Mouse (Mus musculus): ENCODE data around the gene Mblac2. TPM values are rescaled to one million over a fixed set of nuclear protein-coding genes. Genes with fewer than 3 reads are reported as not detected.
"Not testable (repeated sequence)": the region's sequence is repeated elsewhere in the genome, so short reads cannot be mapped to it uniquely, and the experiment has no call there.

The Mblac2 gene
- polyA plus RNA-seq, 1 experiment: 3.8 TPM

GRCm38 (mm10) chr13:81703621-81704020 lies 7.5 kb upstream of the Mblac2 start:
- H3K27me3 ChIP-seq (ENCODE audit: control insufficient read depth, insufficient read depth, low read length): no peaks in the 10 kb centered on the region
- H3K36me3 ChIP-seq (ENCODE audit: control insufficient read depth, insufficient read depth, low read length): no peaks in the 10 kb centered on the region
- H3K4me1 ChIP-seq (replicated peaks; ENCODE audit: control insufficient read depth, insufficient read depth, low read length): no peaks in the 10 kb centered on the region
- no peak overlapping the region for H3K4me3 ChIP-seq (ENCODE audit: control insufficient read depth, insufficient read depth, low read length)
- WGBS: 95% methylated on average over 9 of the region's 9 CpGs
- no peak for DNase-seq
- no peak overlapping the region for H3K27ac ChIP-seq (ENCODE audit: control insufficient read depth, insufficient read depth, low read length)
- no peak for TF ChIP-seq POLR2A (IDR thresholded peaks at IDR 0.05; ENCODE audit: control insufficient read depth, extremely low read depth, insufficient read depth, low read length, poor library complexity)
- TF ChIP-seq CTCF (IDR thresholded peaks at IDR 0.05; ENCODE audit: borderline replicate concordance, control insufficient read depth, extremely low read depth, insufficient read depth, low read length, poor library complexity): no peak

GRCm38 (mm10) chr13:81706311-81706710 lies 4.8 kb upstream of the Mblac2 start:
- Histone ChIP-seq H3K36me3 (ENCODE audit: control insufficient read depth, insufficient read depth, low read length) (no peaks in the 10 kb centered on the region), H3K27ac (ENCODE audit: control insufficient read depth, insufficient read depth, low read length) (no peak overlapping the region), H3K4me3 (ENCODE audit: control insufficient read depth, insufficient read depth, low read length) (no peak overlapping the region), H3K27me3 (ENCODE audit: control insufficient read depth, insufficient read depth, low read length) (no peaks in the 10 kb centered on the region), H3K4me1 (replicated peaks; ENCODE audit: control insufficient read depth, insufficient read depth, low read length) (peaks cover 2% of the 10 kb centered on the region)
- TF ChIP-seq CTCF (IDR thresholded peaks at IDR 0.05; ENCODE audit: borderline replicate concordance, control insufficient read depth, extremely low read depth, insufficient read depth, low read length, poor library complexity): no peak
- no peak for TF ChIP-seq POLR2A (IDR thresholded peaks at IDR 0.05; ENCODE audit: control insufficient read depth, extremely low read depth, insufficient read depth, low read length, poor library complexity)
- WGBS: 97% methylated on average over 5 of the region's 5 CpGs
- DNase-seq: no peak

- Histone ChIP-seq H3K36me3 (ENCODE audit: control insufficient read depth, insufficient read depth, low read length) (no peaks in the 10 kb centered on the region), H3K4me1 (replicated peaks; ENCODE audit: control insufficient read depth, insufficient read depth, low read length) (peaks cover 10% of the 10 kb centered on the region), H3K4me3 (ENCODE audit: control insufficient read depth, insufficient read depth, low read length) (no peak overlapping the region), H3K27me3 (ENCODE audit: control insufficient read depth, insufficient read depth, low read length) (no peaks in the 10 kb centered on the region), H3K27ac (ENCODE audit: control insufficient read depth, insufficient read depth, low read length) (no peak overlapping the region)
- 53% methylated on average over 4 of the region's 4 CpGs for WGBS
- no peak for TF ChIP-seq CTCF (IDR thresholded peaks at IDR 0.05; ENCODE audit: borderline replicate concordance, control insufficient read depth, extremely low read depth, insufficient read depth, low read length, poor library complexity)
- DNase-seq: no peak
Observed at GRCm38 (mm10) chr13:81709805-81710204, 1.3 kb upstream of the Mblac2 start.

- H3K4me1 ChIP-seq (replicated peaks; ENCODE audit: control insufficient read depth, insufficient read depth, low read length): peaks cover 10% of the 10 kb centered on the region
- WGBS: 2% methylated on average over 7 of the region's 7 CpGs
- H3K36me3 ChIP-seq (ENCODE audit: control insufficient read depth, insufficient read depth, low read length): no peaks in the 10 kb centered on the region
- no peak for DNase-seq
- no peaks in the 10 kb centered on the region for H3K27me3 ChIP-seq (ENCODE audit: control insufficient read depth, insufficient read depth, low read length)
- H3K4me3 ChIP-seq (ENCODE audit: control insufficient read depth, insufficient read depth, low read length): peak overlapping the region; percentile 79
- TF ChIP-seq CTCF (IDR thresholded peaks at IDR 0.05; ENCODE audit: borderline replicate concordance, control insufficient read depth, extremely low read depth, insufficient read depth, low read length, poor library complexity) (no peak), POLR2A (IDR thresholded peaks at IDR 0.05; ENCODE audit: control insufficient read depth, extremely low read depth, insufficient read depth, low read length, poor library complexity) (no peak)
- H3K27ac ChIP-seq (ENCODE audit: control insufficient read depth, insufficient read depth, low read length): no peak overlapping the region
Observed at GRCm38 (mm10) chr13:81710266-81710665, 875 bp upstream of the Mblac2 start.

- peaks cover 10% of the 10 kb centered on the region for H3K4me1 ChIP-seq (replicated peaks; ENCODE audit: control insufficient read depth, insufficient read depth, low read length)
- no peaks in the 10 kb centered on the region for H3K27me3 ChIP-seq (ENCODE audit: control insufficient read depth, insufficient read depth, low read length)
- TF ChIP-seq CTCF (IDR thresholded peaks at IDR 0.05; ENCODE audit: borderline replicate concordance, control insufficient read depth, extremely low read depth, insufficient read depth, low read length, poor library complexity): no peak
- TF ChIP-seq POLR2A (IDR thresholded peaks at IDR 0.05; ENCODE audit: control insufficient read depth, extremely low read depth, insufficient read depth, low read length, poor library complexity): no peak
- DNase-seq: no peak
- peak overlapping the region; percentile 79 for H3K4me3 ChIP-seq (ENCODE audit: control insufficient read depth, insufficient read depth, low read length)
- H3K36me3 ChIP-seq (ENCODE audit: control insufficient read depth, insufficient read depth, low read length): no peaks in the 10 kb centered on the region
- H3K27ac ChIP-seq (ENCODE audit: control insufficient read depth, insufficient read depth, low read length): 0 out of 2 replicates have a peak overlapping the region, but pooled peaks have one; percentile 9
- 3% methylated on average over 42 of the region's 42 CpGs for WGBS
Observed at GRCm38 (mm10) chr13:81711546-81712371, 618 bp downstream of the Mblac2 start.

GRCm38 (mm10) chr13:81713896-81714295 lies 2.8 kb downstream of the Mblac2 start:
- WGBS: 100% methylated on average over 1 of the region's 1 CpGs
- H3K27ac ChIP-seq (ENCODE audit: control insufficient read depth, insufficient read depth, low read length): no peak overlapping the region
- no peak for TF ChIP-seq POLR2A (IDR thresholded peaks at IDR 0.05; ENCODE audit: control insufficient read depth, extremely low read depth, insufficient read depth, low read length, poor library complexity)
- no peak for DNase-seq
- H3K4me3 ChIP-seq (ENCODE audit: control insufficient read depth, insufficient read depth, low read length): no peak overlapping the region
- H3K36me3 ChIP-seq (ENCODE audit: control insufficient read depth, insufficient read depth, low read length): no peaks in the 10 kb centered on the region
- peaks cover 10% of the 10 kb centered on the region for H3K4me1 ChIP-seq (replicated peaks; ENCODE audit: control insufficient read depth, insufficient read depth, low read length)
- H3K27me3 ChIP-seq (ENCODE audit: control insufficient read depth, insufficient read depth, low read length): no peaks in the 10 kb centered on the region

- H3K36me3 ChIP-seq (ENCODE audit: control insufficient read depth, insufficient read depth, low read length); H3K27ac ChIP-seq (ENCODE audit: control insufficient read depth, insufficient read depth, low read length); H3K4me1 ChIP-seq (replicated peaks; ENCODE audit: control insufficient read depth, insufficient read depth, low read length); H3K27me3 ChIP-seq (ENCODE audit: control insufficient read depth, insufficient read depth, low read length); DNase-seq; H3K4me3 ChIP-seq (ENCODE audit: control insufficient read depth, insufficient read depth, low read length): not testable (repeated sequence)
- WGBS: 93% methylated on average over 12 of the region's 12 CpGs
Observed at GRCm38 (mm10) chr13:81728141-81728540, 17.0 kb downstream of the Mblac2 start.
